Mouse (Mus musculus) heart, embryonic 16.5 days (tissue): ENCODE measurements around the gene Tmem41b. TPM values are rescaled to one million over a fixed set of nuclear protein-coding genes. Genes with fewer than 3 reads are reported as not detected.

ENCODE experiments used
- ATAC-seq: fragments of 200-750 bp; cut with Nextera tagmentation; replicated peaks from 2 replicates; pipeline ENCODE4 v1.8.0; 2017; ENCODE audit warnings: moderate number of reproducible peaks; ENCODE audit not compliant: insufficient read depth, low FRiP score; ENCODE audit errors: extremely low read depth
- H3K27ac ChIP-seq: fragments of 300-500 bp; sonication (generic); 2 replicates; pipeline ENCODE4 v1.5.1; 2014; ENCODE audit warnings: mild to moderate bottlenecking, low read length, control low read depth, moderate library complexity
- H3K27me3 ChIP-seq: fragments of 300-500 bp; sonication (generic); 2 replicates; pipeline ENCODE4 v1.6.1; 2014; ENCODE audit warnings: low read length, mixed read lengths; ENCODE audit not compliant: control insufficient read depth, insufficient read depth
- H3K36me3 ChIP-seq: fragments of 300-500 bp; sonication (generic); 2 replicates; pipeline ENCODE4 v1.6.1; 2014; ENCODE audit not compliant: control insufficient read depth, insufficient read depth
- H3K4me1 ChIP-seq: fragments of 300-500 bp; sonication (generic); 2 replicates; pipeline ENCODE4 v1.6.1; 2014; ENCODE audit warnings: low read length, mixed read lengths; ENCODE audit not compliant: control insufficient read depth, insufficient read depth
- H3K4me2 ChIP-seq: fragments of 300-500 bp; sonication (generic); 2 replicates; pipeline ENCODE4 v1.6.1; 2014; ENCODE audit warnings: low read depth, mild to moderate bottlenecking, control low read depth, low read length
- H3K4me3 ChIP-seq: fragments of 300-500 bp; sonication (generic); 2 replicates; pipeline ENCODE4 v1.5.1; 2014; ENCODE audit warnings: mild to moderate bottlenecking, control low read depth, low read length
- H3K9ac ChIP-seq: fragments of 300-500 bp; sonication (generic); 2 replicates; pipeline ENCODE4 v1.6.1; 2014; ENCODE audit warnings: low read length, control low read depth
- H3K9me3 ChIP-seq: fragments of 300-500 bp; sonication (generic); replicated peaks from 2 replicates; pipeline ENCODE4 v1.6.1; 2016; ENCODE audit warnings: low read length; ENCODE audit not compliant: control insufficient read depth
- WGBS: fragments of 180-500 bp; shearing (Covaris S2); extraction: QIAGEN DNeasy Blood & Tissue Kit; methylation state at CpG from one replicate; pipeline ENCODE4 v1.1.7; 2014; 5-methylcytosine and 5-hydroxymethylcytosine counted together
- polyA plus RNA-seq: library from polyadenylated mRNA; unstranded; fragments of >200 nt; fragmentation: Nextera tagmentation; extraction: Ambion mirVana; gene quantifications from 2 replicates; pipeline ENCODE4 v1.2.1, GENCODE M21; 2015

Gene Tmem41b
- polyA plus RNA-seq, 1 experiment from 2014 or later, result 50.6 TPM

DNA sequence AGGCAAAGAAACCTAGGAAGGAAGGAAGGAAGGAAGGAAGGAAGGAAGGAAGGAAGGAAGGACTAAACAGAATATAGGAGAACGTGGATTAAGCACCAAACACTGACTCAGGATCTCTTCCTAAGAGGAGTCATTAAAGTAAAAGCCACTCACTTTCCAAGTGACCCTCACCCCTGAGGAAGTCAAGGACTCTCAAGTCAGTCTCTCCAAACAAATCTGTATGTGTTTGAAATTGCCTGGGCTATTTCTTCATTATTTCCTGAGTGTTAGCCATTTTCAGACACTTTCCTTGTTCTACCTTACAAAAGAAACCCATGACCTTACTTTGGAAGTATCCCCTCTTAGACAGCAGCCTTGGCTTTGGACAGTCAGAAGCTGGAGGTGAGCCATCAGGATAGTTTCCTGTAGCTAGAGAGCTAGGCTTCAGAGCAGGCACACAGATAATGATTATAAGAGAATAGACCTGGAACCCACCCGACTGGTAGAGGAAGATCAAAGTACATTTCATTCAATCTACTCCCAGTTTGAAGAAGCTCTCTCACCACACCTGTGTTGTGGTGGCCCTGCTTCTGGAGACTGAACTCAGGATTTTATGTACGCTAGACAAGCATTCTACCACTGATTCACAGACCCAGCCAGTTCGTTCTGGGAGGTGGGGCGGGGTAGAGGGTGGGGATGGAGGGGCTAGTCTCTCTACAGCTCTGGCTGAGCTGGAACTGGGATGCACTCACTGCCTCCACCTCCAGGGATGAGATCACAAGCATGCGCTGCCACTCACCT lies 31.9 kb downstream of the Tmem41b start:
- Histone ChIP-seq H3K9ac (0 out of 2 replicates have a peak overlapping the region, but pooled peaks have one; percentile 3), H3K27me3 (no peaks in the 10 kb centered on the region), H3K36me3 (no peaks in the 10 kb centered on the region), H3K4me2 (no peak overlapping the region), H3K9me3 (no peaks in the 10 kb centered on the region), H3K4me3 (no peak overlapping the region), H3K4me1 (peaks cover 32% of the 10 kb centered on the region), H3K27ac (peak overlapping the region; percentile 16)
- WGBS, result 53% methylated on average over 6 of the region's 6 CpGs
- ATAC-seq, result no peak

DNA sequence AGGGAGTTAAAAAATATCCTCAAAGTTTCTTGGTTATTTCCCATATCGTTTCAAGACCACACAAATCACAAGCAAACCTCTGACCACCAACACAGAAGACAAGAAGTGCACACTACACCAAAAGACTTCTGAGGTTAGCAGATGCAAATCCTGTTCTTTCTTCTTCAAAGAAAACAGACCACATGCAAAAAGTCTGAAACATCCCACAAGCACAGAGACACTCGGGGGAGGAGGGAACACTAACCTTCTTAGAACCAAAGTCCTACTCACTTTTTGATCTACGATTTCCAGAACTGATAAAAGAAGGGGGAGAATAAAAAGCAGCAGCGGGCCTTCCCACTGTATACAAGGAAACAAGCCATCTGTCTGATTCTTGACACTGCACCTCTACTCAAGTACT lies 35.4 kb downstream of the Tmem41b start:
- Histone ChIP-seq H3K27ac (no peak overlapping the region), H3K4me2 (no peak overlapping the region), H3K9ac (no peak overlapping the region), H3K36me3 (no peaks in the 10 kb centered on the region), H3K9me3 (no peaks in the 10 kb centered on the region), H3K4me1 (peaks cover 24% of the 10 kb centered on the region), H3K27me3 (no peaks in the 10 kb centered on the region), H3K4me3 (no peak overlapping the region)
- WGBS, result 69% methylated on average over 4 of the region's 4 CpGs
- ATAC-seq, result no peak

DNA sequence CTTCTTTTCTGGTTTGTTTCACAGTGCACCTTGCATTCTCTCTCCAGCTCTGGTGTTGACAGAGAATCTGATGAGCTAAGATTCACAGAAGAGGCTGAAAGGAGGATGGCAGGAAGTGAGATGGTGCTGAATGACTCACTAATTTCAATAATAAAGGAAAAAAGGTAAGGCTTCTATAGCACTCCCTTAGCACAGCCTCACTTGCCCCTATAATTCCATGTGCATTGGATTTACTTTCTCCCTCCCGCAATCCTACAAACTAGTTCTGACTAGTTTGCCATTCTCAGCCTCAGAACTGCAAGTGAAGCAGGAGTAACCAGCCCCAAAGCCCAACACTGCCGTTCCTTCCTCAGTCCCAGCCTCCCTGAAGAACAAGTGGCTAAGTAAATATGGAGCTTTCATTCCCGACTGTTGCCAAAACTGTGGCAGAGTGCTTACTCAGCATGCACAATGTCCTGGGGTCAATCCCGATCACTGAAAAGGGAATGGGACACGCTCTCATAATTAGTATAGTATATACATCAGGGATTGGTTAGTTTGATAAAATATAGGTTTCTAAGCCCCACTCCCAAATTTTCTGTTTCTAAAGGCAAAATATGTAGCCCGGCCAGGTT lies 42.2 kb downstream of the Tmem41b start:
- Histone ChIP-seq H3K9ac (no peak overlapping the region), H3K9me3 (no peaks in the 10 kb centered on the region), H3K4me3 (no peak overlapping the region), H3K4me2 (no peak overlapping the region; the same call in 1 of the 2 replicates), H3K36me3 (no peaks in the 10 kb centered on the region), H3K4me1 (peaks cover 15% of the 10 kb centered on the region), H3K27ac (no peak overlapping the region), H3K27me3 (no peaks in the 10 kb centered on the region)
- no peak for ATAC-seq
- WGBS, result 46% methylated on average over 6 of the region's 6 CpGs

DNA sequence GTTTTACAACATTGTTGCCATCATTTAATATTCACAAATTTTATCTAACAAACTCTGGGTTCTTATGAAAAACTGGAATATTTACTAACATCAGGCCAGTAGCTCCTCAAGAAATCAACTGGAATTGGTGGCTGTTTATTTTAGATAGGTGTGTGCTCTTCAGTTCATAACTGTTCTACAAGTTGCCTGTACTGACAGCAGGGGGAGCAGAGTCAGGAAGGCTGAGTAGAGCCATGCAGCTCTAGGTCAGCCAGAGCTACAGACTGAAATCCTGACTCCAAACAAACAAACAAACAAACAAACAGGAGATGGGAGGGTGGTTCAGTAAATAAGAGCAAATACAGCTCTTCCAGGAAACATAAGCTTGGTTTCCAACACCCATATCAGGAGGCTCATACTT lies 57.1 kb downstream of the Tmem41b start:
- Histone ChIP-seq H3K4me1 (no peaks in the 10 kb centered on the region), H3K9ac (no peak overlapping the region), H3K9me3 (no peaks in the 10 kb centered on the region), H3K27ac (no peak overlapping the region), H3K27me3 (no peaks in the 10 kb centered on the region), H3K4me3 (no peak overlapping the region), H3K4me2 (no peak overlapping the region), H3K36me3 (peaks cover 13% of the 10 kb centered on the region)
- no peak for ATAC-seq

DNA sequence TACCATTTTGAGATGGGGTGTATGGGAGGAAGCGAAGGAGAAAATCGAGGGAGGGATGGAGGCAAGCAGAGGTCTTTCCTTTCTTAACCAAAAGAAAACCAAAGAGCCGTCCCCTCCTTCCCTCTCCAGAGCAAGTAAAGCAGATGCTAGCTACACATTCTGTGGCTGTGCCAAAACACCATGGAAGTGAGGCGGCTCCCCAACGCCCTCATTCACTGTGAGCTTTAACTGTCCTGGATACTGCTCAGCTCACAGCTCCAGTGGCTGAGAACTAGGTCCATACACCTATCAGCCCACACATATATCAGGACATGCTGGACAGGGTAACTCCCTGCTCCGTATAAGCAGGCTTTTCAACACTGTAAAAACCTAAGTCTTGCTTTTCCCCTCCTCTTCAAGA lies 58.4 kb downstream of the Tmem41b start:
- H3K36me3 ChIP-seq, result peaks cover 6% of the 10 kb centered on the region
- no peak overlapping the region for H3K4me3 ChIP-seq
- no peaks in the 10 kb centered on the region for H3K27me3 ChIP-seq
- H3K27ac ChIP-seq, result no peak overlapping the region
- H3K4me2 ChIP-seq, result no peak overlapping the region
- WGBS, result 90% methylated on average over 6 of the region's 6 CpGs
- H3K9me3 ChIP-seq, result no peaks in the 10 kb centered on the region
- no peak for ATAC-seq
- H3K9ac ChIP-seq, result no peak overlapping the region
- H3K4me1 ChIP-seq, result no peaks in the 10 kb centered on the region

DNA sequence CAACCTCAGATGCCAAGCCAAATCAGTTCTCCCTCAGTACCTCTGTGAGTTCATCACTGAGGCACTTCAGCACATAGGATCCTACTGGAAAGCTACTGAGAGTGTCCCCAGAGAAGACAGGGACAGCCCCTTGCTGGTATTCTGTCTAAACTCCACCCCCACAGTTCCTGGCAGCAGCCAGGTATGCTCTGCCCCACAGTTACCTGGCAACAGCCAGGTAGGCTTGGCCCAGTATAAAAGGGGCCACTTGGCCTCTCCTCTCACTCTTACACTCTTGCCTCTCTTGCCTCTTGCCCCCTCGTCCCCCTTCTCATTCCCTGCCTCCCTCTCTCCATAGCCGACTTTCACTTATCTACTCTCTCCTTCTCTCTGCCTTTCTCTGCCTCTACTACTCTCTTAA lies 61.8 kb downstream of the Tmem41b start:
- no peaks in the 10 kb centered on the region for H3K4me1 ChIP-seq
- 68% methylated on average over 2 of the region's 2 CpGs for WGBS
- no peak overlapping the region for H3K4me2 ChIP-seq
- no peak overlapping the region for H3K4me3 ChIP-seq
- no peaks in the 10 kb centered on the region for H3K9me3 ChIP-seq
- H3K9ac ChIP-seq, result no peak overlapping the region
- H3K27ac ChIP-seq, result no peak overlapping the region
- no peaks in the 10 kb centered on the region for H3K27me3 ChIP-seq
- peaks cover 22% of the 10 kb centered on the region for H3K36me3 ChIP-seq
- ATAC-seq, result no peak

DNA sequence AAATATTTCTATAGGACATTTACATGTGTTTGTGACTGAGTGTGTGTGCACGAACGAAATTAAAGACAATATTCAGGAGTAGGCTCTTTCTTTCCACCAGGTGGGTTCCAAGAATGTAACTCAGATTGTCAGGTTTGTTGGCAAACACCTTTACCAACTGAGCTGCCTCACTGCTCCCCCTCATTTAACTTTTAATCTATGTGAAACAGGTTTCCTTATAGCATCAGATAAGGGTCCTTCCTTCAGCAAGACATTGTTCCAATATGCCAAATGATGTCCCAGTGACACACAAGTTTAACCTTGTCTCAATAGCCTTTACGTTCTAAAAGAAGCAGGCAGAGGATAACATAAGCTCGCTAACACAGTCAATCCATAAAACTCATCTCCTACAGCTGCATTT lies 63.8 kb downstream of the Tmem41b start:
- H3K36me3 ChIP-seq, result peaks cover 32% of the 10 kb centered on the region
- H3K4me2 ChIP-seq, result no peak overlapping the region
- no peak overlapping the region for H3K9ac ChIP-seq
- H3K27me3 ChIP-seq, result no peaks in the 10 kb centered on the region
- WGBS, result 91% methylated on average over 4 of the region's 4 CpGs
- ATAC-seq, result no peak
- no peaks in the 10 kb centered on the region for H3K4me1 ChIP-seq
- no peak overlapping the region for H3K4me3 ChIP-seq
- H3K27ac ChIP-seq, result no peak overlapping the region
- no peaks in the 10 kb centered on the region for H3K9me3 ChIP-seq

Other genes starting within 250 kb of the Tmem41b start
- 60.6 and 61.6 TPM in 2 replicates for gene Tmem9b, start 234.1 kb downstream of the Tmem41b start, polyA plus RNA-seq
- gene Nrip3, start 204.9 kb downstream of the Tmem41b start, polyA plus RNA-seq, result 0.53 and 0.64 TPM in 2 replicates
- gene Scube2, start 121.2 kb downstream of the Tmem41b start, polyA plus RNA-seq, result 8.9 and 9.9 TPM in 2 replicates
- gene Dennd5a, start 26.5 kb downstream of the Tmem41b start, polyA plus RNA-seq, result 33.6 and 38.8 TPM in 2 replicates
- 41.2 and 41.7 TPM in 2 replicates for gene Ipo7, start 31.3 kb upstream of the Tmem41b start, polyA plus RNA-seq
- gene Zfp143, start 74.3 kb upstream of the Tmem41b start, polyA plus RNA-seq, result 14.1 and 15.8 TPM in 2 replicates
- gene Wee1, start 135.1 kb upstream of the Tmem41b start, polyA plus RNA-seq, result 20.8 and 20.9 TPM in 2 replicates
- 21.4 and 22.3 TPM in 2 replicates for gene Swap70, start 234.8 kb upstream of the Tmem41b start, polyA plus RNA-seq